Comparison of ENCODE assay signal across 20 mouse cellular contexts in genomic region chr1:91931196-91931595, GRCm38 (mm10).
DNase-seq lines count a peak whose midpoint lies in the region; ATAC-seq and TF ChIP-seq lines count a peak whose summit lies in the region.
"Had no signal": no experiment of that assay in that cellular context is flagged by ENCODE, and none has a peak within 500 bp of the region (broad histone marks: within the 10 kb centered on the region; RNA-seq: fewer than 3 reads in every experiment).

No protein-coding gene starts in this region.

- H3K9ac ChIP-seq in kidney, embryonic 15.5 days = no peak overlapping the region
- no peak overlapping the region for H3K9ac ChIP-seq in kidney, embryonic 16.5 days (replicated peaks; ENCODE audit: low read length)
- H3K9ac ChIP-seq in stomach, postnatal 0 days (ENCODE audit: low read length) = no peak overlapping the region
- H3K9ac ChIP-seq: embryonic facial prominence, embryonic 15.5 days; heart, embryonic 13.5 days; hindbrain, embryonic 15.5 days had no signal

- H3K36me3 ChIP-seq in kidney, embryonic 15.5 days = peaks cover 51% of the 10 kb centered on the region
- peaks cover 31% of the 10 kb centered on the region for H3K36me3 ChIP-seq in kidney, embryonic 16.5 days (ENCODE audit: insufficient read depth, low read length)
- peaks cover 8% of the 10 kb centered on the region; the same call in 1 of the 2 replicates for H3K36me3 ChIP-seq in stomach, postnatal 0 days (ENCODE audit: control insufficient read depth, insufficient read depth, low read length)

- H3K9me3 ChIP-seq in kidney, embryonic 15.5 days (replicated peaks) = no peaks in the 10 kb centered on the region
- no peaks in the 10 kb centered on the region for H3K9me3 ChIP-seq in kidney, embryonic 16.5 days (ENCODE audit: low read length)
- no peaks in the 10 kb centered on the region for H3K9me3 ChIP-seq in stomach, postnatal 0 days (ENCODE audit: control insufficient read depth, low read length)
- H3K9me3 ChIP-seq: embryonic facial prominence, embryonic 15.5 days; forebrain, embryonic 10.5 days; heart, embryonic 13.5 days; hindbrain, embryonic 15.5 days had no signal

- no peak overlapping the region for H3K27ac ChIP-seq in kidney, embryonic 15.5 days
- H3K27ac ChIP-seq in kidney, embryonic 16.5 days (ENCODE audit: low read length) = no peak overlapping the region
- no peak overlapping the region for H3K27ac ChIP-seq in stomach, postnatal 0 days (replicated peaks)
- H3K27ac ChIP-seq: embryonic facial prominence, embryonic 15.5 days; forebrain, embryonic 10.5 days; heart, adult 2 months; heart, embryonic 13.5 days; hindbrain, embryonic 15.5 days had no signal

- WGBS in kidney, embryonic 15.5 days = 92% methylated on average over 10 of the region's 10 CpGs
- 87% methylated on average over 10 of the region's 10 CpGs for WGBS in kidney, embryonic 16.5 days
- WGBS in stomach, postnatal 0 days = 89% methylated on average over 10 of the region's 10 CpGs

- no peak for TF ChIP-seq CTCF in stomach, postnatal 0 days (IDR thresholded peaks at IDR 0.05; ENCODE audit: low read depth)

- DNase-seq in kidney, adult 11 months = peak; percentile 73
- DNase-seq in kidney, adult 9 months = peak; percentile 78
- DNase-seq in gastrocnemius, postnatal 25 days = peak; percentile 66
- DNase-seq in kidney, postnatal 36 days = peak; percentile 61 to 64
- DNase-seq in stomach, postnatal 0 days (ENCODE audit: low spot score) = no peak
- DNase-seq: adrenal gland, postnatal 14 days; heart, adult 2 months; heart, postnatal 36 days had no signal

- ATAC-seq in kidney, embryonic 15.5 days (replicated peaks; ENCODE audit: low FRiP score) = no peak
- no peak for ATAC-seq in kidney, embryonic 16.5 days (ENCODE audit: low FRiP score, low TSS enrichment)
- no peak for ATAC-seq in stomach, postnatal 0 days (ENCODE audit: low FRiP score, low TSS enrichment)
- ATAC-seq in megakaryocyte, adult 5-6 weeks (ENCODE audit: poor library complexity, severe bottlenecking) = no peak
- ATAC-seq: activated CD4-positive, CD25-positive, alpha-beta regulatory T cell, adult 4 months; forebrain, embryonic 14.5 days; Patski had no signal

- no peak overlapping the region for H3K4me3 ChIP-seq in kidney, embryonic 15.5 days (replicated peaks)
- no peak overlapping the region for H3K4me3 ChIP-seq in kidney, embryonic 16.5 days (ENCODE audit: low read length)
- no peak overlapping the region for H3K4me3 ChIP-seq in stomach, postnatal 0 days (ENCODE audit: low read depth, low read length)
- H3K4me3 ChIP-seq: embryonic facial prominence, embryonic 15.5 days; erythroblast, embryonic 14.5 days; forebrain, embryonic 10.5 days; heart, adult 2 months; heart, embryonic 13.5 days; hindbrain, embryonic 15.5 days had no signal

- no peaks in the 10 kb centered on the region for H3K27me3 ChIP-seq in kidney, embryonic 15.5 days
- H3K27me3 ChIP-seq in kidney, embryonic 16.5 days (ENCODE audit: insufficient read depth, low read length) = no peaks in the 10 kb centered on the region
- no peaks in the 10 kb centered on the region for H3K27me3 ChIP-seq in stomach, postnatal 0 days (ENCODE audit: control insufficient read depth, insufficient read depth, low read length)
- H3K27me3 ChIP-seq: CH12.LX; embryonic facial prominence, embryonic 15.5 days; heart, embryonic 13.5 days; hindbrain, embryonic 15.5 days; Patski had no signal

- H3K4me1 ChIP-seq in kidney, embryonic 15.5 days = no peaks in the 10 kb centered on the region
- no peaks in the 10 kb centered on the region for H3K4me1 ChIP-seq in kidney, embryonic 16.5 days (ENCODE audit: insufficient read depth, low read length)
- no peaks in the 10 kb centered on the region for H3K4me1 ChIP-seq in stomach, postnatal 0 days (replicated peaks; ENCODE audit: control insufficient read depth, insufficient read depth)
- H3K4me1 ChIP-seq: forebrain, embryonic 10.5 days; hindbrain, embryonic 15.5 days had no signal

- no peak for TF ChIP-seq EP300 in stomach, postnatal 0 days (optimal IDR thresholded peaks at IDR 0.05)

- H3K4me2 ChIP-seq in kidney, embryonic 15.5 days = no peak overlapping the region
- H3K4me2 ChIP-seq in kidney, embryonic 16.5 days (replicated peaks; ENCODE audit: low read depth, low read length) = no peak overlapping the region
- no peak overlapping the region for H3K4me2 ChIP-seq in stomach, postnatal 0 days (replicated peaks; ENCODE audit: low read depth)
- H3K4me2 ChIP-seq: embryonic facial prominence, embryonic 15.5 days; heart, embryonic 13.5 days; hindbrain, embryonic 15.5 days had no signal
